Mouse (Mus musculus) hematopoietic stem cell, adult 5-6 weeks (primary cell): ENCODE measurements at regions not wholly inside any gene's neighbourhood (a gene's known extent, or its start where the extent isn't known, plus 50 kb on each side); places are given as distances from the start of the nearest gene placed in this dataset.

ENCODE experiments used
- ATAC-seq, 2 experiments: fragments of 125-278 bp in 1 of 2; replicated peaks in 1 of 2; 2 replicates each; pipeline ENCODE4 v1.8.0; 2016 to 2017; ENCODE audit warnings: inconsistent platforms in 2 of 2, mild to moderate bottlenecking in 2 of 2, moderate number of reproducible peaks in 2 of 2, low read depth in 1 of 2, moderate TSS enrichment in 1 of 2; ENCODE audit not compliant: low FRiP score in 2 of 2, poor library complexity in 2 of 2, severe bottlenecking in 2 of 2, insufficient read depth in 1 of 2, low TSS enrichment in 1 of 2

- ATAC-seq = no peak
Measured at GRCm38 (mm10) chr14:64572756-64573155, 468.7 kb downstream of the Prss52 start.

DNA sequence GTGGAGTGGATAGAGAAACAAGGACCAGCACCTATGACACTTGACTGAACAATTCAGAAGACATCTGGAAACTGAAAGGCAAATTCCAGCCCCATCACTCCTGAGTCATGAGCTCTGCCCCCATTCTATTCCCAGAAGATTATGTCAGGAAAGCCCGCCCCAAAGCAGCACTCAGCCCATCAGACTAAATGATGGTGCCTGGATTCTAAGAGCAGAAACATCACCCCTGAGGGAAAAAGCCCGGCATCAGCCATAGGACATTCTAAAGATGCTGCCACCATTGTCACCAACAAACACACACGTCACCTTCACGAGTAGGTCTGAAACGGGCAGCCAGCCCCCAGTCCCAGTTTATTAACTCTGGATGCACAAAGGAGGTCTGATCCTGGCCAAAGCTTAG is 469.7 kb downstream of the Prss52 start:
- ATAC-seq = no peak

- no peak for ATAC-seq
Measured at GRCm38 (mm10) chr14:64574277-64574676, 470.2 kb downstream of the Prss52 start.

DNA sequence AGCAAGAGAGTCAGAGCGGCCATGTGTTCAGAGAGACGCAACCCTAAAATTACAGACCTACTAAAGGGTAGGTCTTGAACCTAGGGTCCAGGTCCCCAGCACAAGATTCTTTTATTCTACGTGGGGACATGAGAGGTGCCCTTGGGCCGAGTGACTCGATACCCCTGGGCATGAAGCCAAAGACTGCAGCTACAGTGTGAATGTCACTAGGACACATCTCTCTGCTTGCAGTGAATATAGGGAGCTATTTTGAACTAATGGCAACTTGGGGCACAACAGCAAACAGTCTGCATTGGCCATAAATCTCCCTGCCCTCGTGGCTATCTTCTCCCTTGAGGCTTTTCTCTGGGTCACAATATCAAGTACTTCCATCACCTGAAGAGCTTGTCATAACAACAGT is 470.7 kb downstream of the Prss52 start:
- no peak for ATAC-seq

DNA sequence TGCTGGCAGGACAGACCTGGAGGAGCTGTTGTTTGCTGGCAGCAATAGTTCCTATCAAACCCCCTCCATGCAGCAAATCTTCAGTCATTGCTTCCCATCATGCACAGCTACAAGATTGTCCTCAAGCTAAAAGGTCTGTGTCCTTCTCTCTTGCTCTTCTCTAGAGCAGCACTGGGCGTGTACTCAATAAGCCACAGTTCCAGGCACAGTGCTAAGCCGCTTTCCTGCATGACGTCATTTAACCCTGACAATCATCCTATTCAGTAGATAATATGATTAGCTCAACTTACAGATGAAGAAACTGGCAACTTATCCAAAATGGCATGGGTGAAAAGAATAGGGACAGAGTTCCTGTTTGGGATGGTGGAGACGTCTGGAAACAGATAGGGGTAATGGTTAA is 471.9 kb downstream of the Prss52 start:
- ATAC-seq = no peak

DNA sequence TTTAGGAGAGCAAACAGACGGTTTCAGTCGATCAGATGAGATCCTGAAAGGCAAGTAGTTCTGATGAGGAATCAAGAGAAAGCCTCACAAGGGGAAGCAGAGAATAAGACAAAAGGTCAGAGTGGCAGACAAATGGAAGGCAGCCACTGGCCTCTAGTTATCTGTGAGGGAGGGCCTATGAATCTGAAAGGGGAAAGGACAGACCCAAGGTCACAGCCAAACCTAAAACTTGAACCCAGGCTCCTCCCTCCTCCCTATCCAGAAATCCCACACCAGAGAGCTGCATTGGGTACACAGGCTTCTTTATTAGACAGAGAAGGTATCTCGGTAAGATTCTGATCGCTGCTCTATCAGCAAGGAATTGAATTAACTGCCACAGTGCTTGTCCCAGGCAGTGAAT is 476.0 kb downstream of the Prss52 start:
- no peak for ATAC-seq

DNA sequence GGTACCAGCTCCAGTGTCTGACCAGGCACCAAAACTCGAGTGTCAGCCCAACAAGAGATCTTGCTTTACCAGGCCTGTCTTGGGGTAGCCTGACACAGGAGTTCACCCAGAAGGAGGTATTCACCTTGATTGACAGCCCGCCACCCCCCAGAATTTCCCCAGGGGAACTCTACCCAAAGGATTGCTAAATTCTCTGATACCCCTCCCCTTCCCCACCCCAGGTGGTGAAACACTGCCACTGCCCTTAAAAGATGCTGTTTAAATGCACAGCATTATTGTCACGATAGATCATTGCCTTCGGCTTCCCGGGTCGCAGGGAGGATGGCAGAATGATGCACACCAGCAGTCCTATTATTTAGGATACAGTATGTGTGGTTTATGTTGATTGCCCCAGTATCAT is 476.8 kb downstream of the Prss52 start:
- no peak for ATAC-seq

- ATAC-seq = no peak
Measured at GRCm38 (mm10) chr14:64581705-64582104, 477.6 kb downstream of the Prss52 start.

DNA sequence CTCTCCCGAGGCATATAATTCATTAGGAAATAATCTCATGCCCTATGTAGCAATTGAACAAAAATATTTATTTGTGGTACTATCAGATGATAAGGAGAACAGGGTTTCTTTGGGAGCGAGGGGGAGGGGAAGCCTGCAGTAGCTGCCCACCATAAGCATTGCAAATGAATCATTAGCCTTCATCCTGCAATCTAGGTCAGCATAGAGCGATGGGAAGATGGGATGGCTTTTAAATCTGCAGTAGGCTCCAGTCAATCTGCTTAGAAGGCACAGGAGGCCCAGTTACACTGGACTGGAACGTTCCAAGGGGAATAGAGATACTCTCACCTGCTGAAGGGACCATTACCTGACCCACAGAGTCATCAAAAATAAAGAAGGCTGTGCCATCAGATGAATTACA is 478.7 kb downstream of the Prss52 start:
- no peak for ATAC-seq

GRCm38 (mm10) chr14:64584221-64584620 is 480.1 kb downstream of the Prss52 start:
- ATAC-seq = no peak

- ATAC-seq = no peak
Measured at GRCm38 (mm10) chr14:64585081-64585470, 481.0 kb downstream of the Prss52 start.

DNA sequence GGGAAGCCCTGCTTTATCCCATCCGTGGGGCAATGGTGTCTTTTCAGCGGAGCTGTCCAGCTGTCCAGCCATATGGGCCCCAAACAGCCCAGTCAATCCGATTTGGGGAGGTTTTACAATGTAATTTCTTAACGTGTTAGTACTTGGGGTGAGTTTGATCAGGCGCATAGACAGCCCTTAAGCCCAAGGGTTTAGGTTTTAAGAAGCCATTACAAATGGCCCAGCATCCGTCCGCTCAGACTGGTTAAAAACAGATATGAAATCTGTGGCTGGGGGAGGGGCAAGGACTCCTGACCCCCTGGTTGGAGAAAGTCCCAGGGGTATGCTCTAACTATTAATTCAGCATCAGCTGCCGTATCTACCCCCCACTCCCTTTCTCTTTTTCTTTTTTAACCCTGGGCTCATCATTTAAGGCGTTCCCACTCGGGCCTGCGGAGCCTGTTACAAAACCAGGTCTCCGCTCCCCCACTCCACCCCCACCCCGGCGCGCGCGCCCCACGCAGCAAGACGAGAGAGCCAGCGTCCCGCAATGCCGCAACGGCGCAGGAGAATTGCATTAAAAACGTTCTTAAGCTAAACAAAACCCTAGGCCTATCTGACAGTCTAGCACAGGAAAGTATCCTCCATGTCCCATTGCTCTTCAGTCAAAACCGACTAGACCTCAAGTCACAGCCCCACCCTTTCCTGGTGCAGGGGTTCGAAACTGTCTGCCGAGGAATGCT is 481.5 kb downstream of the Prss52 start:
- no peak for ATAC-seq

DNA sequence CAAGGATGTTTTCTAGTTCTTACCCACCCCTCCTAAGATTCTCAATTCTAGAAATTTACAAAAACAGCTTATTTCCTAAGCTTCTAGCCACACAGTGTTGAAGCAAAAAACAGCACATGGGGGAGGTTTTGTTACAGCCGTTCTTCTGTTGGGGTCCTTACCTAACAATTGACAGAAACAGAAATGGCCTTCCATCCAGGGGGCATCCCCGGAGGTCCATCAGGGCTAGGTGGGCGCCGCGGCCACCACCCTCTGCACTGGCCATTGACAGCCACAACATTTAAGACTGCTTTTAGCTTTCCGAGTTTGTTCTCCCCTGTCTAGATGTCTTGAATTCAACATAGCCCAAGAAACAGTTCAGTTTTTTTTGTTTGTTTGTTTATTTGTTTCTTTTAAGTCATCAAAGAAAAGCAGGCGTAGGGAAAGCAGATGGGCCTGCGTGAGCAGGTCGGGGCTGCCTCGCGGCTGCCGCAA is 482.3 kb downstream of the Prss52 start:
- ATAC-seq = no peak

DNA sequence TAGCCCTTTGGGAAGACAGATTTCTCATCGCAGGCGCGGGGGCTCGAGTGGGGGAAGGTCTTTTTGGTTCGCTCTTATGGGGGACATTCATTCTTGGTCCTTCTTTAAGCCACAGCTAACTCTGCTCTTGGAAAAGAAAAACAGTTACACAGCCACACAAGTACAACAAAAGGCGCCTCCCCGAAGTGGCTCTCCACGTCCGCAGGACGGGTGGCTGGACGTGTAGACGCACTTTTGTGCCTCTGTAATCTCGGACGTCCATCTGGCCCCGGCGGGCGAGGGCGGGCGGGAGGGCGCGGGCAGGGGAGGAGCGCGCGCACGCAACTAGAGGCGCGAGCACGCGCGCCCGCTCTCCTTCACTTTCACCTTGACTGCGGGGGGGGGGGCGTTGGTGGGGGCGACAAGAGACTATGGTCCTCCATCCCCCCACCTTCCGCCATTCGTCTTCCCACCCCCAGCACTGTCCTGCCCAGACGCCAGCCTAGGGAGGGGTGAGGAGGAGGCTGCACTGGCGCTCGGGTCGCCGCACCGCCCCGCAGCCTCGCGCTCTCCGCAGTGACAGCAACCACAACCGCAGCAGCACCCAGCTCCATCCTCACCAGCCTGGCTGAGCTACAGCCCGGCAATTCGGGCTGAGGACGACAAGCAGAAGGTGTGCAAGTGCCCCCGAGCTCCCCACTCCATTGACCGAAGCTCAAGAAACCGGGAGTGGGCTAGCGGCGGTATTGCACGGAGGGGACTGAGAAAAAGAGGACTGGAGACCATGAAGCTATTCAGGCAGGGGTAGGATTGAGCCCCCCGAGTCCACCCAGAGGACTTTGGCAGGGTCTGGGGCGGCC is 483.0 kb downstream of the Prss52 start:
- peak in 1 of 2 experiments; percentile 39; a peak in 2 of 4 replicates for ATAC-seq

DNA sequence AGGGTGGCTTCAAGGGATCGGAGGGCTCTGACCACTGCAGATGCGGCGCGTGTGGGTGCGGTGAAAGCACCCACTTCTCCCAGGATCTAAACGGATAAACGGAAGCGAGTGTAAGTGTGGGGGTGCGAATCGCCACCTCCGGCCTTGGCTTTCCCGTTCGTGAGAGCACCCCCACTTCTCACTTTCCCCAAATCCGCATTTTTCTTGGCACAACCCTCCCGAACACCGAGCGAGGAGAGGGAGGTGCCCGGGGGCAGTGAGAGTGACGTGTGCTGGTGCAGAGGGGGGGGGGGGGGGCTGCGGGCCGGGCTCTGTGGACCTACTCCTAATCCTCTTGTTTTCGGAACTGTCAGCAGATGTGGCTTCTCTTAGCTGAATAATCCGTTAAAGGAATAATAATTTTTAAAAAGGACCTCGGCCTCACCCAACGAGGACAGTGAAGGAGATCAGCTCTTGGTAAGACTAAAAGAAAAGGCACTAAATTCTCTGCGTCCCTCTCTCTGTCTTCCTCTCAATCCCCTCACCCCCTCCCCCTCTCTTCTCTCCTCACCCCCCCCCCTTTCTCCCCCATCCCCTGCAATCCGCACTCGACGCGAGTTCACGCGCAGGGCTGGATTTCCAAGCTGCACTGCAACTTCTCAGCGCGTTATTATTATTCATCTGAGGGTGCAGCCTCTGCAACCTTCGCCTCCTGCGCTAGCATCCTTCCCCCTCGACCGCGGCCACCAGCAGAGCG is 483.8 kb downstream of the Prss52 start:
- ATAC-seq = no peak

DNA sequence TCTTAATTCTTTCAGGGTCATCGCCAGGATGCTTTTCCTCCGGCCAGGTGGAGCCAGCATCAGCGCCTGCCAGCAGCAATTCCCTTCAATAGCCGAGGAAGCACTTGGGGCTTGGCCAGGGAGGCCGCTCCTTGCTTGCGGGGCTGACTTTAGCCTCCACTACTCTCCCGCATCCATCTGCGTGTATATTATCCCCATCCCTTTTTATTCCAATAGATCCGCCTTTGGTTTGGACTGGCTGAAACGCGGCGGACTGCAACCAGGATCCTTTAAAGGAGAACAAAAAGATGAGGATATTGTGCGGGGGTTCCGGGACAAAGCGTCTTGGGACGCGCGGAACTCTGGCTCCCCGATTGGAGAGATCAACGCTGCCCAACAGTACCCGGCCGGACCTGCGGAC is 484.5 kb downstream of the Prss52 start:
- ATAC-seq = no peak

- no peak for ATAC-seq
Measured at GRCm38 (mm10) chr14:64589126-64589525, 485.0 kb downstream of the Prss52 start.
